Mouse (Mus musculus): ENCODE results near the gene Mill2. TPM values are rescaled to one million over a fixed set of nuclear protein-coding genes. Genes with fewer than 3 reads are reported as not detected.

Mill2 gene
- polyA plus RNA-seq, 2 experiments: 0.21 to 0.91 TPM

- 44% methylated on average over 5 of the region's 5 CpGs for WGBS
- peaks cover 8% of the 10 kb centered on the region for H3K27me3 ChIP-seq (ENCODE audit: control insufficient read depth, insufficient read depth, low read length)
- H3K9ac ChIP-seq (ENCODE audit: low read depth, low read length, severe bottlenecking): no peak overlapping the region
- H3K27ac ChIP-seq (replicated peaks; ENCODE audit: low read depth, low read length): no peak overlapping the region
- no peak for ATAC-seq (ENCODE audit: low FRiP score, low read depth)
- peaks cover 35% of the 10 kb centered on the region for H3K36me3 ChIP-seq (ENCODE audit: control insufficient read depth, insufficient read depth, low read length)
- H3K9me3 ChIP-seq (ENCODE audit: control insufficient read depth, low read length): no peaks in the 10 kb centered on the region
- H3K4me1 ChIP-seq (ENCODE audit: control insufficient read depth, insufficient read depth, low read length): peaks cover 20% of the 10 kb centered on the region
- no peak overlapping the region for H3K4me2 ChIP-seq (replicated peaks; ENCODE audit: low read depth, low read length, severe bottlenecking)
- no peak for TF ChIP-seq POLR2A (IDR thresholded peaks at IDR 0.05; ENCODE audit: borderline replicate concordance, extremely low read depth, insufficient read depth, insufficient read length)
- peak; percentile 24 for DNase-seq (ENCODE audit: low spot score)
- no peak overlapping the region for H3K4me3 ChIP-seq (replicated peaks; ENCODE audit: low read length)
Observed at GRCm38 (mm10) chr7:18896536-18896935, 56.8 kb downstream of the Mill2 start.

DNA sequence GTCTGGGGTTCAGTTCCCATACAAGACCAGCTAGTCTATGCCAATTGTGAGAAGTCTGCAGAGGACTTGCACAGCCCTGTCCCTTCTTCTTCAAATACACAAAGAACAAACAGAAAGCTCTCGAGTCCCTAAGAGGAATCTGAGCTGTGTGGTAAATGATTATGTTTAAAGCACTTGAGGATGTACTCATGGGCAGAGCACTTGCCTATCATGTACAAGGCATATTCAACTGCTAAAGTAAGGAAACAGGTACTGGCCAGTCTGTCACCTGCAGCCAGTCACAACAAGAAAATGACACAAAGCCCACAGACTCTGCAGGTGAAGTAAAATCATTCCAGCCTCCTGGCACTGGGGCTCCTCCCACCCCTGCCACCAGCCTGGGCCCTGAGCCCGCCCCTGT lies 60.7 kb downstream of the Mill2 start:
- peaks cover 50% of the 10 kb centered on the region for H3K36me3 ChIP-seq (ENCODE audit: control insufficient read depth, insufficient read depth, low read length)
- TF ChIP-seq POLR2A (IDR thresholded peaks at IDR 0.05; ENCODE audit: borderline replicate concordance, extremely low read depth, insufficient read depth, insufficient read length): no peak
- ATAC-seq (ENCODE audit: low FRiP score, low read depth) (no peak), DNase-seq (ENCODE audit: low spot score) (no peak)
- no peak overlapping the region for H3K9ac ChIP-seq (ENCODE audit: low read depth, low read length, severe bottlenecking)
- no peaks in the 10 kb centered on the region for H3K9me3 ChIP-seq (ENCODE audit: control insufficient read depth, low read length)
- H3K4me3 ChIP-seq (replicated peaks; ENCODE audit: low read length): no peak overlapping the region
- no peaks in the 10 kb centered on the region for H3K27me3 ChIP-seq (ENCODE audit: control insufficient read depth, insufficient read depth, low read length)
- H3K4me2 ChIP-seq (replicated peaks; ENCODE audit: low read depth, low read length, severe bottlenecking): no peak overlapping the region
- 86% methylated on average over 2 of the region's 2 CpGs for WGBS
- H3K4me1 ChIP-seq (ENCODE audit: control insufficient read depth, insufficient read depth, low read length): no peaks in the 10 kb centered on the region
- no peak overlapping the region for H3K27ac ChIP-seq (replicated peaks; ENCODE audit: low read depth, low read length)

GRCm38 (mm10) chr7:18902486-18902885 lies 62.7 kb downstream of the Mill2 start:
- peaks cover 54% of the 10 kb centered on the region for H3K36me3 ChIP-seq (ENCODE audit: control insufficient read depth, insufficient read depth, low read length)
- no peak for DNase-seq (ENCODE audit: low spot score)
- H3K9ac ChIP-seq (ENCODE audit: low read depth, low read length, severe bottlenecking): no peak overlapping the region
- no peak for ATAC-seq (ENCODE audit: low FRiP score, low read depth)
- H3K4me1 ChIP-seq (ENCODE audit: control insufficient read depth, insufficient read depth, low read length): no peaks in the 10 kb centered on the region
- H3K9me3 ChIP-seq (ENCODE audit: control insufficient read depth, low read length): no peaks in the 10 kb centered on the region
- no peak overlapping the region for H3K4me2 ChIP-seq (replicated peaks; ENCODE audit: low read depth, low read length, severe bottlenecking)
- H3K27ac ChIP-seq (replicated peaks; ENCODE audit: low read depth, low read length): no peak overlapping the region
- H3K4me3 ChIP-seq (replicated peaks; ENCODE audit: low read length): no peak overlapping the region
- H3K27me3 ChIP-seq (ENCODE audit: control insufficient read depth, insufficient read depth, low read length): no peaks in the 10 kb centered on the region
- WGBS: 78% methylated on average over 3 of the region's 3 CpGs
- no peak for TF ChIP-seq POLR2A (IDR thresholded peaks at IDR 0.05; ENCODE audit: borderline replicate concordance, extremely low read depth, insufficient read depth, insufficient read length)

GRCm38 (mm10) chr7:18904971-18905370 lies 65.2 kb downstream of the Mill2 start:
- ATAC-seq (ENCODE audit: low FRiP score, low read depth) (no peak), DNase-seq (ENCODE audit: low spot score) (no peak)
- Histone ChIP-seq H3K4me1 (ENCODE audit: control insufficient read depth, insufficient read depth, low read length) (0 out of 2 replicates have a peak, but pooled peaks cover 4% of the 10 kb centered on the region), H3K27ac (replicated peaks; ENCODE audit: low read depth, low read length) (no peak overlapping the region), H3K36me3 (ENCODE audit: control insufficient read depth, insufficient read depth, low read length) (peaks cover 33% of the 10 kb centered on the region), H3K4me2 (replicated peaks; ENCODE audit: low read depth, low read length, severe bottlenecking) (no peak overlapping the region), H3K9me3 (ENCODE audit: control insufficient read depth, low read length) (no peaks in the 10 kb centered on the region), H3K4me3 (replicated peaks; ENCODE audit: low read length) (no peak overlapping the region), H3K9ac (ENCODE audit: low read depth, low read length, severe bottlenecking) (no peak overlapping the region), H3K27me3 (ENCODE audit: control insufficient read depth, insufficient read depth, low read length) (no peaks in the 10 kb centered on the region)
- TF ChIP-seq POLR2A (IDR thresholded peaks at IDR 0.05; ENCODE audit: borderline replicate concordance, extremely low read depth, insufficient read depth, insufficient read length): no peak
- WGBS: 87% methylated on average over 3 of the region's 3 CpGs

GRCm38 (mm10) chr7:18909797-18910196 lies 70.0 kb downstream of the Mill2 start:
- H3K4me3 ChIP-seq (replicated peaks; ENCODE audit: low read length): peak overlapping the region; percentile 83

More at GRCm38 (mm10) chr7:18909797-18910196, 70.0 kb downstream of the Mill2 start:
- DNase-seq (ENCODE audit: low spot score): no peak
- H3K9me3 ChIP-seq (ENCODE audit: control insufficient read depth, low read length): no peaks in the 10 kb centered on the region
- H3K4me1 ChIP-seq (ENCODE audit: control insufficient read depth, insufficient read depth, low read length): peaks cover 9% of the 10 kb centered on the region; the same call in 1 of the 2 replicates
- H3K36me3 ChIP-seq (ENCODE audit: control insufficient read depth, insufficient read depth, low read length): peaks cover 5% of the 10 kb centered on the region
- H3K9ac ChIP-seq (ENCODE audit: low read depth, low read length, severe bottlenecking): peak overlapping the region; percentile 62
- peak overlapping the region; percentile 48 for H3K4me2 ChIP-seq (replicated peaks; ENCODE audit: low read depth, low read length, severe bottlenecking)
- H3K27me3 ChIP-seq (ENCODE audit: control insufficient read depth, insufficient read depth, low read length): no peaks in the 10 kb centered on the region
- TF ChIP-seq POLR2A (IDR thresholded peaks at IDR 0.05; ENCODE audit: borderline replicate concordance, extremely low read depth, insufficient read depth, insufficient read length): no peak
- H3K27ac ChIP-seq (replicated peaks; ENCODE audit: low read depth, low read length): no peak overlapping the region
- ATAC-seq (ENCODE audit: low FRiP score, low read depth): no peak
- 6% methylated on average over 17 of the region's 17 CpGs for WGBS

Data from limb, embryonic 14.5 days (tissue).